In the genomic region with DNA sequence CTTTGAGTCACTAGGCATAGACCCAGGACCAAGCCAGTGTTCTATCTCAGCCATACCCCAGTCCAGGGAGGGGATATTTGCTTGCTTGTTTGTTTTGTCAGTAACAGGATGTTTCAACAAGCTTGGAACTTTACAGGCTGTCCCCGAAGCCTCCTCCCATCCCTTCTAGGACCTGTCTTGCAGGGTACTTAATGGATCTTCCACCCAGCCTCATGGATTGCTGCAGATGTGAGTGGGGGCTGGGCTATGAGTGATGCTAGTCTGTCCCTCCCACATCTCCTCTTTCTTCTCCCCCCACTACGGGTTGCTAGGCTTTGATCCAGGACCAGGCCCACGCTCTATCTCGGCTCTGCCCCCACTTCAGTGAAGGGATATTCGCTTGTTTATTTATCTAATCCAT, we compare ENCODE assay signal across 12 mouse cellular contexts. TPM values are rescaled to one million over a fixed set of nuclear protein-coding genes. Genes with fewer than 3 reads are reported as not detected.
DNase-seq lines count a peak whose midpoint lies in the region; ATAC-seq and TF ChIP-seq lines count a peak whose summit lies in the region.
"Had no signal": no experiment of that assay in that cellular context is flagged by ENCODE, and none has a peak within 500 bp of the region (broad histone marks: within the 10 kb centered on the region; RNA-seq: fewer than 3 reads in every experiment).

No protein-coding gene starts in this region.

- TF ChIP-seq POLR2A in small intestine, adult 2 months (IDR thresholded peaks at IDR 0.05; ENCODE audit: low read depth, low read length): no peak

- H3K27me3 ChIP-seq in kidney, postnatal 0 days (ENCODE audit: insufficient read depth, low read length): no peaks in the 10 kb centered on the region
- H3K27me3 ChIP-seq in small intestine, adult 2 months (ENCODE audit: control insufficient read depth, insufficient read depth, low read length): no peaks in the 10 kb centered on the region
- H3K27me3 ChIP-seq: hindbrain, embryonic 13.5 days; neural tube, embryonic 12.5 days had no signal

- 15% methylated on average over 5 of the region's 5 CpGs for WGBS in kidney, postnatal 0 days
- WGBS in small intestine, adult 2 months: 66% methylated on average over 5 of the region's 5 CpGs

- no peak overlapping the region for H3K4me3 ChIP-seq in kidney, postnatal 0 days (replicated peaks; ENCODE audit: low read depth, low read length)
- no peak overlapping the region for H3K4me3 ChIP-seq in small intestine, adult 2 months (ENCODE audit: low read depth, low read length)
- H3K4me3 ChIP-seq: hindbrain, embryonic 13.5 days; neural tube, embryonic 12.5 days had no signal

- H3K4me1 ChIP-seq in kidney, postnatal 0 days (replicated peaks; ENCODE audit: insufficient read depth, low read length): peaks cover 16% of the 10 kb centered on the region
- peaks cover 19% of the 10 kb centered on the region; the same call in 1 of the 2 replicates for H3K4me1 ChIP-seq in small intestine, adult 2 months (ENCODE audit: control insufficient read depth, insufficient read depth, insufficient read length, low read length)
- H3K4me1 ChIP-seq: neural tube, embryonic 12.5 days had no signal

- no peak for TF ChIP-seq CTCF in kidney, postnatal 0 days (IDR thresholded peaks at IDR 0.05; ENCODE audit: low read depth)
- TF ChIP-seq CTCF in small intestine, adult 2 months (IDR thresholded peaks at IDR 0.05; ENCODE audit: extremely low read depth, insufficient read length, insufficient replicate concordance, low read depth, low read length): no peak

- no peaks in the 10 kb centered on the region for H3K9me3 ChIP-seq in kidney, postnatal 0 days (replicated peaks; ENCODE audit: low read length)
- H3K9me3 ChIP-seq: G1E; hindbrain, embryonic 13.5 days; neural tube, embryonic 12.5 days had no signal

- ATAC-seq in kidney, postnatal 0 days (replicated peaks; ENCODE audit: low FRiP score, low read depth): peak; percentile 23; the same call in 1 of the 2 replicates
- no peak for ATAC-seq in cerebellum, adult (ENCODE audit: insufficient number of reproducible peaks, low FRiP score, low TSS enrichment)
- ATAC-seq: forebrain, embryonic 14.5 days had no signal

- H3K4me2 ChIP-seq in kidney, postnatal 0 days (ENCODE audit: low read length): no peak overlapping the region
- H3K4me2 ChIP-seq: hindbrain, embryonic 13.5 days; neural tube, embryonic 12.5 days had no signal

- no peaks in the 10 kb centered on the region for H3K36me3 ChIP-seq in kidney, postnatal 0 days (ENCODE audit: insufficient read depth, low read length)
- no peaks in the 10 kb centered on the region for H3K36me3 ChIP-seq in small intestine, adult 2 months (ENCODE audit: control insufficient read depth, insufficient read depth, low read length)
- H3K36me3 ChIP-seq: G1E; hindbrain, embryonic 13.5 days; neural tube, embryonic 12.5 days had no signal

- peak overlapping the region; percentile 69 for H3K27ac ChIP-seq in kidney, postnatal 0 days
- H3K27ac ChIP-seq in small intestine, adult 2 months (ENCODE audit: insufficient read depth, low read depth, low read length): 0 out of 2 replicates have a peak overlapping the region, but pooled peaks have one; percentile 39
- H3K27ac ChIP-seq: neural tube, embryonic 12.5 days had no signal

- H3K9ac ChIP-seq in kidney, postnatal 0 days (ENCODE audit: low read depth, low read length): no peak overlapping the region
- H3K9ac ChIP-seq: hindbrain, embryonic 13.5 days; neural tube, embryonic 12.5 days had no signal

- DNase-seq in layer of hippocampus, adult 9-11 months: peak; percentile 56
- DNase-seq in layer of hippocampus, postnatal 10 days (ENCODE audit: low spot score in 2 of 2): no peak
- peak; percentile 54 to 83 for DNase-seq in heart, adult 9 months (ENCODE audit: low spot score in 2 of 2)
- peak; percentile 90 for DNase-seq in kidney, postnatal 0 days (ENCODE audit: low spot score)
- DNase-seq in ovary, postnatal 10 days (ENCODE audit: low spot score): no peak
- DNase-seq: cerebellum, adult 9-10 months had no signal

RNA-seq across cellular contexts. Expression of a gene that starts 16.8 kb away (rescaled TPM):
- total RNA-seq in layer of hippocampus, postnatal 10 days (2021): 100 to 1,000 TPM; 151 to 152 TPM
- 87.6 and 93.7 TPM in 2 replicates for polyA plus RNA-seq in kidney, postnatal 0 days (2015; fragmentation: Nextera tagmentation; extraction: Ambion mirVana)
- polyA plus RNA-seq in small intestine, adult 2 months (2012; rRNA removed): 32.6 and 49.2 TPM in 2 replicates

Comparison
In these comparisons a context has a peak if more than half of its experiments do, and no peak if none do; other contexts are left out.
1. DNase-seq: peak in layer of hippocampus, adult 9-11 months (single experiment), heart, adult 9 months (2 of 2) and kidney, postnatal 0 days (single experiment); none in layer of hippocampus, postnatal 10 days (0 of 2) and ovary, postnatal 10 days (single experiment).